Mouse (Mus musculus): ENCODE results near the gene Slc25a20. TPM values are rescaled to one million over a fixed set of nuclear protein-coding genes. Genes with fewer than 3 reads are reported as not detected.

Gene Slc25a20
- polyA plus RNA-seq, 1 experiment from 2014 or later = 30.9 TPM

Small RNA genes within 50 kb of the gene (microRNA-seq; reads per million reads assigned to microRNA genes)
- not detected for gene Gm26298

Other genes with a start within 250 kb of the Slc25a20 start
- gene Ccdc36, start 233.6 kb upstream of the Slc25a20 start, polyA plus RNA-seq (2015; fragmentation: Nextera tagmentation; extraction: Ambion mirVana) = 0.08 and 0.15 TPM in 2 replicates
- not detected in 2 replicates for gene BC048562, start 225.6 kb upstream of the Slc25a20 start, polyA plus RNA-seq (2015; fragmentation: Nextera tagmentation; extraction: Ambion mirVana)
- 17.4 and 19.8 TPM in 2 replicates for gene Ccdc71, start 201.6 kb upstream of the Slc25a20 start, polyA plus RNA-seq (2015; fragmentation: Nextera tagmentation; extraction: Ambion mirVana)
- 13.3 and 14.8 TPM in 2 replicates for gene Klhdc8b, start 200.5 kb upstream of the Slc25a20 start, polyA plus RNA-seq (2015; fragmentation: Nextera tagmentation; extraction: Ambion mirVana)
- gene Lamb2, start 182.4 kb upstream of the Slc25a20 start, polyA plus RNA-seq (2015; fragmentation: Nextera tagmentation; extraction: Ambion mirVana) = 9.7 and 10.7 TPM in 2 replicates
- gene Usp19, start 171.5 kb upstream of the Slc25a20 start, polyA plus RNA-seq (2015; fragmentation: Nextera tagmentation; extraction: Ambion mirVana) = 25.7 and 28.6 TPM in 2 replicates
- gene Qars, start 154.4 kb upstream of the Slc25a20 start, polyA plus RNA-seq (2015; fragmentation: Nextera tagmentation; extraction: Ambion mirVana) = 47.0 and 51.4 TPM in 2 replicates
- gene Qrich1, start 145.3 kb upstream of the Slc25a20 start, polyA plus RNA-seq (2015; fragmentation: Nextera tagmentation; extraction: Ambion mirVana) = 42.7 and 44.2 TPM in 2 replicates
- gene Impdh2, start 101.8 kb upstream of the Slc25a20 start, polyA plus RNA-seq (2015; fragmentation: Nextera tagmentation; extraction: Ambion mirVana) = 80.0 and 86.8 TPM in 2 replicates
- 21.6 and 21.9 TPM in 2 replicates for gene Ndufaf3, start 94.7 kb upstream of the Slc25a20 start, polyA plus RNA-seq (2015; fragmentation: Nextera tagmentation; extraction: Ambion mirVana)
- 27.3 and 30.0 TPM in 2 replicates for gene Dalrd3, start 92.2 kb upstream of the Slc25a20 start, polyA plus RNA-seq (2015; fragmentation: Nextera tagmentation; extraction: Ambion mirVana)
- 10.0 and 12.2 TPM in 2 replicates for gene Wdr6, start 83.3 kb upstream of the Slc25a20 start, polyA plus RNA-seq (2015; fragmentation: Nextera tagmentation; extraction: Ambion mirVana)
- 0.48 and 0.70 TPM in 2 replicates for gene P4htm, start 64.4 kb upstream of the Slc25a20 start, polyA plus RNA-seq (2015; fragmentation: Nextera tagmentation; extraction: Ambion mirVana)
- gene Arih2, start 12.7 kb upstream of the Slc25a20 start, polyA plus RNA-seq (2015; fragmentation: Nextera tagmentation; extraction: Ambion mirVana) = 30.4 and 31.6 TPM in 2 replicates
- gene Prkar2a, start 27.2 kb downstream of the Slc25a20 start, polyA plus RNA-seq (2015; fragmentation: Nextera tagmentation; extraction: Ambion mirVana) = 6.6 and 8.8 TPM in 2 replicates
- gene Ip6k2, start 121.7 kb downstream of the Slc25a20 start, polyA plus RNA-seq (2015; fragmentation: Nextera tagmentation; extraction: Ambion mirVana) = 12.4 and 13.6 TPM in 2 replicates
- 3.5 and 3.6 TPM in 2 replicates for gene Nckipsd, start 146.3 kb downstream of the Slc25a20 start, polyA plus RNA-seq (2015; fragmentation: Nextera tagmentation; extraction: Ambion mirVana)
- 0.16 and 0.22 TPM in 2 replicates for gene Celsr3, start 164.2 kb downstream of the Slc25a20 start, polyA plus RNA-seq (2015; fragmentation: Nextera tagmentation; extraction: Ambion mirVana)
- 4.8 and 4.9 TPM in 2 replicates for gene Slc26a6, start 191.2 kb downstream of the Slc25a20 start, polyA plus RNA-seq (2015; fragmentation: Nextera tagmentation; extraction: Ambion mirVana)